Mouse (Mus musculus): ENCODE results near the gene Ezh2. TPM values are rescaled to one million over a fixed set of nuclear protein-coding genes. Genes with fewer than 3 reads are reported as not detected.

The Ezh2 gene
- total and polyA plus RNA-seq, 2 experiments from 2014 or later: 41.5 to 50.0 TPM

- Histone ChIP-seq H3K4me3 (ENCODE audit: low read depth, low read length) (no peak overlapping the region), H3K27me3 (ENCODE audit: insufficient read depth, low read length) (no peaks in the 10 kb centered on the region), H3K27ac (ENCODE audit: low read depth, low read length) (no peak overlapping the region), H3K4me2 (ENCODE audit: low read depth) (no peak overlapping the region), H3K4me1 (ENCODE audit: insufficient read depth) (no peaks in the 10 kb centered on the region), H3K36me3 (ENCODE audit: insufficient read depth) (peaks cover 69% of the 10 kb centered on the region), H3K9me3 (ENCODE audit: low read length) (no peaks in the 10 kb centered on the region), H3K9ac (no peak overlapping the region)
- no peak for TF ChIP-seq CTCF (IDR thresholded peaks at IDR 0.05; ENCODE audit: low read depth)
- no peak for ATAC-seq
- WGBS: 92% methylated on average over 3 of the region's 3 CpGs
- DNase-seq: no peak
These were observed 72.7 kb downstream of the Ezh2 start for GRCm38 (mm10) chr6:47522431-47522830.

- no peak for ATAC-seq
- Histone ChIP-seq H3K4me1 (ENCODE audit: insufficient read depth) (no peaks in the 10 kb centered on the region), H3K27ac (ENCODE audit: low read depth, low read length) (no peak overlapping the region), H3K36me3 (ENCODE audit: insufficient read depth) (peaks cover 69% of the 10 kb centered on the region), H3K27me3 (ENCODE audit: insufficient read depth, low read length) (no peaks in the 10 kb centered on the region), H3K4me2 (ENCODE audit: low read depth) (no peak overlapping the region), H3K9ac (no peak overlapping the region), H3K4me3 (ENCODE audit: low read depth, low read length) (no peak overlapping the region), H3K9me3 (ENCODE audit: low read length) (no peaks in the 10 kb centered on the region)
- DNase-seq: no peak
- no peak for TF ChIP-seq CTCF (IDR thresholded peaks at IDR 0.05; ENCODE audit: low read depth)
- WGBS: 87% methylated on average over 2 of the region's 2 CpGs
These were observed 75.1 kb downstream of the Ezh2 start for GRCm38 (mm10) chr6:47520030-47520429.

GRCm38 (mm10) chr6:47494562-47494961 lies 100.6 kb downstream of the Ezh2 start:
- H3K27ac ChIP-seq (ENCODE audit: low read depth, low read length): no peak overlapping the region
- H3K4me2 ChIP-seq (ENCODE audit: low read depth): no peak overlapping the region
- TF ChIP-seq CTCF (IDR thresholded peaks at IDR 0.05; ENCODE audit: low read depth): no peak
- no peaks in the 10 kb centered on the region for H3K4me1 ChIP-seq (ENCODE audit: insufficient read depth)
- H3K9me3 ChIP-seq (ENCODE audit: low read length): no peaks in the 10 kb centered on the region
- no peak for DNase-seq
- 0 out of 2 replicates have a peak, but pooled peaks cover 4% of the 10 kb centered on the region for H3K36me3 ChIP-seq (ENCODE audit: insufficient read depth)
- no peak overlapping the region for H3K4me3 ChIP-seq (ENCODE audit: low read depth, low read length)
- WGBS: 92% methylated on average over 4 of the region's 4 CpGs
- no peaks in the 10 kb centered on the region for H3K27me3 ChIP-seq (ENCODE audit: insufficient read depth, low read length)
- H3K9ac ChIP-seq: no peak overlapping the region
- ATAC-seq: no peak

GRCm38 (mm10) chr6:47482027-47482426 lies 113.1 kb downstream of the Ezh2 start:
- H3K27me3 ChIP-seq (ENCODE audit: insufficient read depth, low read length): no peaks in the 10 kb centered on the region
- DNase-seq (no peak), ATAC-seq (no peak)
- no peaks in the 10 kb centered on the region for H3K36me3 ChIP-seq (ENCODE audit: insufficient read depth)
- no peaks in the 10 kb centered on the region for H3K4me1 ChIP-seq (ENCODE audit: insufficient read depth)
- no peak overlapping the region for H3K4me2 ChIP-seq (ENCODE audit: low read depth)
- H3K9me3 ChIP-seq (ENCODE audit: low read length): no peaks in the 10 kb centered on the region
- H3K9ac ChIP-seq: no peak overlapping the region
- WGBS: 98% methylated on average over 1 of the region's 1 CpGs
- H3K27ac ChIP-seq (ENCODE audit: low read depth, low read length): no peak overlapping the region
- no peak overlapping the region for H3K4me3 ChIP-seq (ENCODE audit: low read depth, low read length)
- TF ChIP-seq CTCF (IDR thresholded peaks at IDR 0.05; ENCODE audit: low read depth): no peak

Other genes starting within 250 kb of the Ezh2 start
- 140 and 158 TPM in 2 replicates for gene Cul1, start 141.9 kb downstream of the Ezh2 start, total RNA-seq (2014; rRNA removed)
- 106 and 119 TPM in 2 replicates for gene Cul1, start 141.9 kb downstream of the Ezh2 start, polyA plus RNA-seq (2015; fragmentation: Nextera tagmentation; extraction: Ambion mirVana)
- 97.7 and 104 TPM in 2 replicates for gene Pdia4, start 218.1 kb upstream of the Ezh2 start, total RNA-seq (2014; rRNA removed)
- gene Pdia4, start 218.1 kb upstream of the Ezh2 start, polyA plus RNA-seq (2015; fragmentation: Nextera tagmentation; extraction: Ambion mirVana): 70.5 and 83.7 TPM in 2 replicates
- gene Zfp786, start 235.5 kb upstream of the Ezh2 start, total RNA-seq (2014; rRNA removed): 22.2 and 23.8 TPM in 2 replicates
- gene Zfp786, start 235.5 kb upstream of the Ezh2 start, polyA plus RNA-seq (2015; fragmentation: Nextera tagmentation; extraction: Ambion mirVana): 5.1 and 5.5 TPM in 2 replicates
- gene Zfp398, start 240.3 kb upstream of the Ezh2 start, total RNA-seq (2014; rRNA removed): 23.5 and 28.2 TPM in 2 replicates
- gene Zfp398, start 240.3 kb upstream of the Ezh2 start, polyA plus RNA-seq (2015; fragmentation: Nextera tagmentation; extraction: Ambion mirVana): 7.1 and 11.1 TPM in 2 replicates